Mouse (Mus musculus) kidney, adult 2 months (tissue): ENCODE data around the gene Xylt2. TPM values are rescaled to one million over a fixed set of nuclear protein-coding genes. Genes with fewer than 3 reads are reported as not detected.

Experiments used
- DNase-seq: peaks from one replicate; pipeline ENCODE4 v3.0.0; 2021
- H3K27ac ChIP-seq: fragments of 200-500 bp; 2 replicates; pipeline ENCODE4 v1.5.1; 2012; ENCODE audit warnings: low read depth, low read length, control low read depth, inconsistent platforms; ENCODE audit not compliant: insufficient read depth
- H3K27me3 ChIP-seq: fragments of 200-500 bp; replicated peaks from 2 replicates; pipeline ENCODE4 v1.6.1; 2012; ENCODE audit warnings: mild to moderate bottlenecking, moderate library complexity, low read length, inconsistent platforms; ENCODE audit not compliant: control insufficient read depth, insufficient read depth
- H3K36me3 ChIP-seq: fragments of 200-500 bp; 2 replicates; pipeline ENCODE4 v1.6.1; 2012; ENCODE audit warnings: mild to moderate bottlenecking, moderate library complexity, low read length, inconsistent platforms; ENCODE audit not compliant: control insufficient read depth, insufficient read depth
- H3K4me1 ChIP-seq: fragments of 200-500 bp; 2 replicates; pipeline ENCODE4 v1.6.1; 2011; ENCODE audit warnings: low read length; ENCODE audit not compliant: control insufficient read depth, insufficient read depth
- H3K4me3 ChIP-seq: fragments of 200-500 bp; 2 replicates; pipeline ENCODE4 v1.5.1; 2011; ENCODE audit warnings: mild to moderate bottlenecking, low read depth, low read length, control low read depth; ENCODE audit not compliant: insufficient read depth
- CTCF ChIP-seq: fragments of 200-500 bp; conservative IDR thresholded peaks from 2 replicates; pipeline ENCODE4 v1.5.1; 2011; ENCODE audit warnings: low read depth, mild to moderate bottlenecking, control low read depth, low read length, moderate library complexity, mixed read lengths; ENCODE audit not compliant: insufficient read depth, insufficient read length
- POLR2A ChIP-seq: fragments of 200-500 bp; IDR thresholded peaks from one replicate; pipeline ENCODE4 v1.6.1; 2011; ENCODE audit warnings: low read depth, low read length, control low read depth
- WGBS: fragments of 180-500 bp; shearing (Covaris S2); methylation state at CpG from one replicate; pipeline ENCODE4 v1.1.7; 2018; 5-methylcytosine and 5-hydroxymethylcytosine counted together
- polyA plus RNA-seq: library from polyadenylated mRNA; depleted of rRNA; stranded (reverse); fragments of >200 nt; gene quantifications from 2 replicates; pipeline ENCODE4 v1.2.3, GENCODE M21; 2012

Gene Xylt2
- polyA plus RNA-seq, 1 experiment = 21.3 TPM

GRCm38 (mm10) chr11:94704472-94704871, 27.2 kb upstream of the Xylt2 start, which contains the start of gene Gm11541:
TSS of gene Gm11541 (minus strand) at chr11:94704499.
- no peak for DNase-seq
- H3K27ac ChIP-seq = no peak within 1 kb of the TSS
- H3K36me3 ChIP-seq = no peaks in the 10 kb centered on the region
- no peaks in the 10 kb centered on the region for H3K27me3 ChIP-seq
- WGBS = 79% methylated on average over 5 of the region's 5 CpGs
- H3K4me1 ChIP-seq = no peaks in the 10 kb centered on the region
- TF ChIP-seq POLR2A (no peak), CTCF (no peak)
- H3K4me3 ChIP-seq = no peak within 1 kb of the TSS

DNA sequence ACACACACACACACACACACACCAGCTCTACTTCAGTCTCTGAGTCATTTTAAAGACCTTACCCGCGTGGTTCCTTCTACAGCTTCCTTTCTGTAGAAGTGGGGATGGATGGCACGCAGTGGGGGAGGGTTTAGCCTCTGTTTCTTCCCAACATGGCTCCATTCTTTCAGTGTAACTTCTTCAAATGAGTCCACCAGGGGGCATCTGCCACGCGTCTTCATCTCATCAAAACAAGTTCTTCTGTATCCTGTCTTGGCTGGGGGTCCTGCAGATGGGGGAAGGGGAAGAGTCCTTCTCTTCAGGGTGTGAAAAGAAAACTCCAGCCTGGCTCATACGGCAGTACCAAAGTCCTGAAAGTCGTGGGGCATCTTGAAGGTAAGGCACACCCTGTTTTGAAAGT, 26.7 kb upstream of the Xylt2 start:
- Histone ChIP-seq H3K36me3 (no peaks in the 10 kb centered on the region), H3K27ac (no peak overlapping the region), H3K27me3 (no peaks in the 10 kb centered on the region), H3K4me3 (no peak overlapping the region), H3K4me1 (no peaks in the 10 kb centered on the region)
- no peak for TF ChIP-seq CTCF
- TF ChIP-seq POLR2A = no peak
- no peak for DNase-seq
- WGBS = 58% methylated on average over 7 of the region's 7 CpGs

DNA sequence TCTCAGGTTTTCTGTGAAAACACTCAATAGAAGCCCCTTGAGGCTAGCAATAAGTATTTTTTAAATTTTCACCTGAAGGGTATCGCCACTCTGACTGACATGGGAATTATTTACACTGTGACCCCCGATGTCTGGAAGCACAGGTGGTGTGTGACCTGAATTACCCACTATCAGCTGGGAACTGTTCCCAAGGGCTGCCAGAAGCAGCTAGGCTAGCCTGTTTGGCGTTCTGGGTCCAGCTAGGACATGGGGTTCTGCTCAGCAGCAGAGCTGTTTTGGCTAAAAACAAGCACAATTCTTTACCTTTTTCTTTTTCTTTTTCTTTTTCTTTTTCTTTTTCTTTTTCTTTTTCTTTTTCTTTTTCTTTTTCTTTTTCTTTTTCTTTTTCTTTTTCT, 24.9 kb upstream of the Xylt2 start:
- TF ChIP-seq POLR2A (no peak), CTCF (no peak)
- Histone ChIP-seq H3K4me1 (no peaks in the 10 kb centered on the region), H3K36me3 (no peaks in the 10 kb centered on the region), H3K27ac (no peak overlapping the region), H3K4me3 (no peak overlapping the region), H3K27me3 (no peaks in the 10 kb centered on the region)
- no peak for DNase-seq
- WGBS = 53% methylated on average over 3 of the region's 3 CpGs

- TF ChIP-seq CTCF (no peak), POLR2A (no peak)
- H3K27ac ChIP-seq = no peak overlapping the region
- no peaks in the 10 kb centered on the region for H3K27me3 ChIP-seq
- DNase-seq = no peak
- no peaks in the 10 kb centered on the region for H3K4me1 ChIP-seq
- no peak overlapping the region for H3K4me3 ChIP-seq
- H3K36me3 ChIP-seq = no peaks in the 10 kb centered on the region
- WGBS = 43% methylated on average over 27 of the region's 27 CpGs
These were observed 24.3 kb upstream of the Xylt2 start for GRCm38 (mm10) chr11:94701401-94702215.

DNA sequence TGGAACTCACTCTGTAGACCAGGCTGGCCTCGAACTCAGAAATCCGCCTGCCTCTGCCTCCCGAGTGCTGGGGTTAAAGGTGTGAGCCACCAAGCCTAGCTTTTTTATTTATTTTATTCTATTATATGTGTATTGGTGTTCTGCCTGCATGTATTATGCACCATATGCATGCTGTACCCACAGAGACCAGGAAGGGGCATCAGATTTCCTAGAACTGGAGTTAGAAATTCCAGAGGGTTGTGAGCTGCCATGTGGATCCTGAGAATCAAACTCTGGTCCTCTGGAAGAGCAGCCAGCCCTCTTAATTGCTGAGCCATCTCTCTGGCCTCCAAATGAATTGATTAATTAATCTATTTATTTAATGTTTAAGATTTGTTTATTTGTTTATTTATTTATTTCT, 22.1 kb upstream of the Xylt2 start:
- TF ChIP-seq POLR2A (no peak), CTCF (no peak)
- no peaks in the 10 kb centered on the region for H3K36me3 ChIP-seq
- WGBS = 96% methylated on average over 3 of the region's 3 CpGs
- H3K27ac ChIP-seq = no peak overlapping the region
- H3K27me3 ChIP-seq = no peaks in the 10 kb centered on the region
- no peak for DNase-seq
- no peaks in the 10 kb centered on the region for H3K4me1 ChIP-seq
- no peak overlapping the region for H3K4me3 ChIP-seq

DNA sequence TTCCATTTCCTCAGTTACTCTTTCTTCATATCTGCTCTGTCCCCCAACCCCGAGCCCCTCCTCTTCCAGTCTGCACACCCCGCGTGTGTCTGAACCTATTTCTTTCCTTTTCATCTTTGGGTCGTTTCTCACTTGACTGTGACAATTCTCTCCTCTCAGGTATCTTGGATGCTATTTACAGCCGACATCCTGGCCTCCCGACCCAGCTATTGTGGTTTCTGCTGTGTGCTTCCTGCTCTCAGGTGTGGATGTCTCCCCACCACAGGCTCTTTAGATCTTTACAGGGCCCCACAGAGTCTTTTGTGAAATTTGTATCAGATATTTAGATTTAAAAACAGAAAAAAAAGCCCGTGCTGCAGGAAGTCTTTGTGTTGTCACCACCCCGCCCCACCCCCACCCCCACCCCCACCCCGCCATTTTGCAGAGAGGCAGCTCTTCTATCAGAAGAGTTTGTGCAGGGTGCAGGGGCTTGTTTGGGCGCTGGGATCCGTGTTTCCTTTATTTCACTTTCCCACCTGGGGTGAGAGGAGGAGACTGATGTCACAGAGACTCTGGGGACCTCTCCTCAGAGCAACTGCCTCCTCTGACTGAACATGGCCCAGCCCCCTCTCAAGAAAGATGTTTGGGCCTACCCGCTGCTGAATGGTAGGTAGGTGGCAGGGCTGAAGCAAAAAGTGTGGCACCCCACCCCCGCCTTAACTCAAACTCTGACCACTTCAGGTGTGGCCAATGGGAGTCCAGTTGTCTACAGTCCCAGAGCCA, 20.6 kb upstream of the Xylt2 start:
- DNase-seq = no peak
- Histone ChIP-seq H3K4me1 (no peaks in the 10 kb centered on the region), H3K27ac (no peak overlapping the region), H3K27me3 (no peaks in the 10 kb centered on the region), H3K36me3 (no peaks in the 10 kb centered on the region), H3K4me3 (no peak overlapping the region)
- 37% methylated on average over 13 of the region's 13 CpGs for WGBS
- no peak for TF ChIP-seq CTCF
- no peak for TF ChIP-seq POLR2A

GRCm38 (mm10) chr11:94697140-94697539, 19.8 kb upstream of the Xylt2 start:
- no peaks in the 10 kb centered on the region for H3K36me3 ChIP-seq
- no peak overlapping the region for H3K4me3 ChIP-seq
- TF ChIP-seq CTCF = no peak; the same call in 1 of the 2 replicates
- no peak for TF ChIP-seq POLR2A
- no peak overlapping the region for H3K27ac ChIP-seq
- no peaks in the 10 kb centered on the region for H3K27me3 ChIP-seq
- WGBS = 93% methylated on average over 2 of the region's 2 CpGs
- DNase-seq = no peak
- no peaks in the 10 kb centered on the region for H3K4me1 ChIP-seq
